Mouse (Mus musculus): Measurements from ENCODE around the gene Kdsr. TPM values are rescaled to one million over a fixed set of nuclear protein-coding genes. Genes with fewer than 3 reads are reported as not detected.
A peak's percentile ranks its signal among the peaks of the same experiment; 100 is the strongest.
"Not testable (repeated sequence)": the region's sequence is repeated elsewhere in the genome, so short reads cannot be mapped to it uniquely, and the experiment has no call there.

The Kdsr gene
- total RNA-seq, 1 experiment from 2014 or later: 27.7 TPM

- no peak for DNase-seq
Observed at GRCm38 (mm10) chr1:106739810-106740209, 19.7 kb downstream of the Kdsr start.

DNA sequence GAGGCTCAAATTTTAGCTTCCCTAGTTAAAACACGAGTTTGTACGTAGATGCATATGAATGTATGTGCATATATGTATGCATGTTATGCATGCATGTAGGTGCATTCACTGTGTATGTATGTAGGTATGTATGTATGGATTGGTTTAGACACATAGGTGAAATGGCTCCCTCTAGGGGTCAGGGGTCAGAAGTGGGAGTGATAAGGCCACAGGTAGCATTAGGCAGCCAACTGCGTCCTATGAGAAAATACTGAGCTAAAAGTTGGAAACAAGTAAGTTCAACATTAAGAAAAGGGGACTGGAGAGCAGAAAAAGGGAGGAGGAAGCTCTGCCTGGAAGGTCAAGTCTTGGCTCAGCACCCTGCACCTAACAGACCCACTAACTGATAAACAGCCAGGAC lies 21.4 kb downstream of the Kdsr start:
- DNase-seq: no peak

GRCm38 (mm10) chr1:106736211-106736610 lies 23.3 kb downstream of the Kdsr start:
- no peak for DNase-seq

GRCm38 (mm10) chr1:106735586-106735985 lies 23.9 kb downstream of the Kdsr start:
- DNase-seq: peak; percentile 45

- no peak for DNase-seq
Observed at GRCm38 (mm10) chr1:106722061-106722460, 37.5 kb downstream of the Kdsr start.

- not testable (repeated sequence) for DNase-seq
Observed at GRCm38 (mm10) chr1:106717736-106718135, 41.8 kb downstream of the Kdsr start.

DNA sequence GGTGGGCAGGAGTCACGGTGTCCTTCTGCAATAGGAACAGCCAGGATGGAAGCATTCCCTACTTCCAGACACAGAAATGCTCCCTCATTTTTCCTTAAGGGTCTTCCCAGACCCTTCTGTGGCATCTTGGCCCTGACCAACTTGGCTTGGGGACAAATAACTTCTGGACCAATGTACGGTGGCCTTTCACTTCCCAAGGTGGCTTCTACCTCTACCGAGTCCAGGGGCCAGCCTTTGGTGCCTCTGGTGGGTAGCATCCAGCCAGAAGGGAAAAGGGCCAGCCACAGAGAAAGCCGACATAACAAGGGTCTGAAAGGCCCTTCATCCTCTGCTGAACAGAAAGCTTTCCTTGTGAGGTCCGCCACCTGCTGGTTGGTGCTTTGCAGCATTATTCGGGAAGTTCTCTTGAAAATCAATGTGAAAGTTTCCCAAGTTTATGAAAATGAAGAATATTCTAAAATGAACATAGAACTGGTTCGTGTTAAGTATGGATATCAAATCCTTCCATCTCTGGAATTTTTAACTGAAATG lies 42.4 kb downstream of the Kdsr start:
- DNase-seq: peak; percentile 79

- no peak for DNase-seq
Observed at GRCm38 (mm10) chr1:106716141-106716540, 43.4 kb downstream of the Kdsr start.

DNA sequence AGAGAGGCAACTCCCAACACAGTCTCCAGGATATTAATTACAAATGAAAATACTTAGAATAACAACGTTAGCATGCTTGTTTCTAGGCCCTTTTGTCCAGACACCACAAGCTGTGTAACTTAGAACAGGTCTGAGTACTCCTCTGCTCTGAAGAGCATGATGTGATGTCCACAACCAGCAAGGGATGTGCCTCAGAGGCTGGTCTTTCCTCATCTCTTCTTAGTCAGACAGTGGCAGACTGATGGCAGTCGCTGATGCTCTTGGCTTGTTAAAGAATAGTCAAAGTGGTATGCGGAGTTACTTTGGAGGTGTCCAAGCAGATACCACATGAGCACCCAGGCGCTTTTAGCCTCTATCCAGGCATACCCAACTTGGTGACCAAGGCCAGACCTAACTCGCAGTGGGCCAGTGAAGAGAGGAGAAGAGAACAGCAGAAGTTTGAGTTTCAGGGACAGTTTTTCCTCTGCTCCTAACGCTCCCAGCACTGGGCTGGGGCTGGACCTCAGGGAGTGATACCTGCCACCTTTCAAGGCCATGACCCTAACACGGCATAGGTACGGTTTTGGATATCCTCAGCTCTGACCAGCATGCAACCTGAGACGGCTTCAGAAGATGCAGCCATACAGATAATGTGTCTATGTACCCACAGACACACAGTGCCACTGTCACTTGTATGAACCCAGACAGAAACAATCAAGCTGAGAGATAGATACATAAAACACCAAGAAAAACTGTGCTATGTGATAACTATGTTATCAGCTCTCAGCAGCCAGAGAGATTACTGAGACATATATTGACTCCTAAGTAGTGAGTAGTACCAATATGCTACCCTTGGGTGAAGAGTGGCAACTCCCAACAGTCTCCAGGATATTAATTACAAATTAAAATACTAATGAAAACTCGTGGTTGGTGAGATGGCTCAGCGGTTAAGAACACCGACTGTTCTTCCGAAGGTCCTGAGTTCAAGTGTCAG lies 44.1 kb downstream of the Kdsr start:
- DNase-seq: no peak

GRCm38 (mm10) chr1:106714530-106714981 lies 45.0 kb downstream of the Kdsr start:
- no peak for DNase-seq

DNA sequence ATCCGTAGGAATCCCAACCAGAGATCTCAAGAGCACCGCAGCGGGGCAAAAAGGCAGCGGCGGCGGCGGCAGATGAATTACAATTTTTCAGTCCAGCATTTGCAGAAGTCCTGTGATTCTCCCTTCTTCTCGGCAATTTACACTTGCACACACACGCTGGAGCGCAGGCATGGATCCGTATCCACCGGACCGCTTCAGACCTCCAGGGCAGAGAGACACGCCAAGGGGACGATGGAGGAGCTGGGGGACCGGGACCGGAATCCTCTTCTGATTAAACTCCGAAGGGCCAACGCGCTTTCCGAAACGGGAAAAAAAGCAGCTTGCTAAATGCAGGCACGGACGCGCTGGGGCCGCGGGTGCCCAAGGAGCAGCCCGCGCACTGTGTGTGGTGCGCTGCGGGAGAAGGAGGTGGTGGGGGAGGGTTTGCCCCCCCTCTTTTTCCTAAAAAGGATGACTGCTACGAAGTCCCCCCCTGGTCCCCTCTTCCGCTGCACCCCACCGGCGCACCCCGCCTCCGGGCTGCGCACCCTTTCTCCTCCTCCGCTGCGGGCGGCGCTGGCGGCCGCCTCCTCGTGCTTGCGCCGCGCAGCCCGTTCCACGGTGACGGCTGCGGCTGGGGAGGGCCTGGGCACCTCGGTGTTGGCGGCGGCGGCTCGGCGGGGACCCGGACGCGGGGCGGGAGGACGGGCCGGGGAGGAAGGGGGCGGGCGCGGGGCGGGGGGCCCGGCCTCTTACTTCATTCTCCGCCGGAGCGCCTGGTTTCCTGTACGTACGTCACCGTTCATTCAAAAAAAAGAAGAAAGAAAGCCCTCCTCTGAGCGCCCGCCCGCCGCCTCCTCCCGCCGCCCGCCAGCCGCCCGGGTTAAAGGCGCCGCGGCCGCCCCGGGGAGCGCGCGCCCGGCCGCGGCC lies 45.7 kb downstream of the Kdsr start, which contains the start of gene Bcl2:
Bcl2 (minus strand) TSS at position 654 of the 909 bp plus-strand sequence.
- DNase-seq: peak; percentile 84

GRCm38 (mm10) chr1:106712330-106712729 lies 47.2 kb downstream of the Kdsr start:
- peak; percentile 82 for DNase-seq

DNA sequence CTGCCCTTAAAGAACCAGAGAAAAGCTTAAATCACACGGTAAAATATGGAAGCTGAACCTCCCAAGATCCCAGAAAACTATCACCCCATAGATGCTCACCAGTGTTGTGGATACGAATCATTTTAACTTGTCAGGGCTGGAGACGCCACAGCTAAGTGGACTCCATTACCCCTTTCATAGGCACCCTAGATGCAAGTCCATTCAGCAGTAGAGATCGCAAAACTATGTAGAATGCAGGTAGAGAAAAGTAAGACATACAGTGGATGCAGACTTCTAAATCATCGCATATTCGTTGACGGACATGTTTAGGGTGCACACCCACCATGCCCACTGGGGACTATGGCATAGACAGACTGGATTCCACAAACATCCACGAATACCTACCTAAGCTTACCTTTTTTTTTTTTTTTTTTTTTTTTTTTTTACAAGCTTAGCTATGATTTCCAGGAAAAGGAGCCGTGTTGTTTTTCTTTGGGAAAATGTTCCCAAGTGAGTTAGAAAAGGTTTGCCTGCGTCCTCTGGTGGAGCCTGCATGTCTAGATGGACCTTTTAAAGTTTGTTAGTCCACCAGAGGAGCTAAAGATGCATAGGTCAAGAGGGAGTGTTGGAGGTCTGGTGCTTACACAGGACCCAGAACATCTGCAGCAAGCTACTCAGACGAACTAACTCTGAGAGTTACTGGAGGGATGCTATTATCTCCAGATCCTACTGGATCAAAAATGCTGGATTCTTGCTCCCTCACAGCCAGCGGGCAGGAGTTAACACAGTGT lies 48.0 kb downstream of the Kdsr start:
- no peak for DNase-seq

GRCm38 (mm10) chr1:106710202-106710601 lies 49.3 kb downstream of the Kdsr start:
- no peak for DNase-seq

DNA sequence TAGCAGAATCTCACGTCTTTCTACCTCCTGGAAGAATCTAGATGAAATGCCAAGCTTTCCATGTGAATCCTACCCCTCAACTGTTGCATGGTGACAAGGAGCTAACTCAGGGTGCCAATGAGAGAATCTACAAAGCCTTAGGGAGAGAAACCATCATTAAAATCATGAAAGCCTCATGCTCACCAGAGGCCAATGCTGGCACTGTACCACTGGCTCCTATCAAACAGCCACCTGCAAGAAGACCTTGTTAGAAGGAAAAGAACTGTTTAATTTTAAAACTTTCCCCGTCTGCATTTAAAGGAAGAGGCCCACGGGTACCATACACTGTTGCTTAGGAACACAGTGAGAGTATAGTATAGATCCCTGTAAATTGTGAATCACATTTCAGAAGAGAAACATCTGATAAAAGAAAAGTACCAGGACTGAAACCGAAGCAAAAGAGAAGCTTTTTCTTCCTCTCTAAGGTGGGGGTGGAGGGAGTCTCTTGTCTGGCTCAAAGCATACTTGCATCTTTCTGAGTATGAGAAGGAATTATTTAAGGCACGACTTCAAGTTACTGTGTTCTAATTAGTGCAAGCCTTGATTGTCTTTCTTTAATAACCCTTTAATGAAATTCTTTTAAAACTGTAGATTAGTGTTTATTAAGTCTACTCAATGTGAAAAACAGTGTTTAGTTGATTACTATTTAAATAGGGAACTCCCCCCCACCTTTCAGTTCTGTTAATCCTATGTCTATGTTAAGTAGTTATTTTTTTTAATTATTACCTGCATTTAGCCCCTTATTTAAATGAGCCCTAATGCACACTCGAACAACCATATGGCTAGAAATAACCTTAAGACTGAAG lies 52.3 kb downstream of the Kdsr start:
- no peak for DNase-seq

DNA sequence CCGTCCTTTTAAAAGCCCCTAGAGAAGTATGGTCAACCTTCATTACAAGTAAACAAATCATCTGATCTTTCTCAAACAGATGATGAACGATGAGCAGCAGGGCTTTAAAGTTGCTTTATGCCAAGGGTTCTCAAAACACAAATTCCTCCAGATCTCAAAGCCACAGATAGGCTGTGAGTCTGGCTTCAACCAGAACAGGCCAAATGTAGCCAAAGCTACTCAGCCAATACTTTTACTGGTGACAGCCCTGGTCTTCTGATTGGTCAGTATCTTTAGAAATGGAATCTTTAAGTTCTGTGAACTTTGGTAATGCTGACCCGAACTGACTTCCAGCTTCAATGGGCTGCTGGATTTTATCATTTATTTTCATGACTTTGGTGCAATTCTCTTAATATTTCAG lies 56.3 kb downstream of the Kdsr start:
- no peak for DNase-seq

DNA sequence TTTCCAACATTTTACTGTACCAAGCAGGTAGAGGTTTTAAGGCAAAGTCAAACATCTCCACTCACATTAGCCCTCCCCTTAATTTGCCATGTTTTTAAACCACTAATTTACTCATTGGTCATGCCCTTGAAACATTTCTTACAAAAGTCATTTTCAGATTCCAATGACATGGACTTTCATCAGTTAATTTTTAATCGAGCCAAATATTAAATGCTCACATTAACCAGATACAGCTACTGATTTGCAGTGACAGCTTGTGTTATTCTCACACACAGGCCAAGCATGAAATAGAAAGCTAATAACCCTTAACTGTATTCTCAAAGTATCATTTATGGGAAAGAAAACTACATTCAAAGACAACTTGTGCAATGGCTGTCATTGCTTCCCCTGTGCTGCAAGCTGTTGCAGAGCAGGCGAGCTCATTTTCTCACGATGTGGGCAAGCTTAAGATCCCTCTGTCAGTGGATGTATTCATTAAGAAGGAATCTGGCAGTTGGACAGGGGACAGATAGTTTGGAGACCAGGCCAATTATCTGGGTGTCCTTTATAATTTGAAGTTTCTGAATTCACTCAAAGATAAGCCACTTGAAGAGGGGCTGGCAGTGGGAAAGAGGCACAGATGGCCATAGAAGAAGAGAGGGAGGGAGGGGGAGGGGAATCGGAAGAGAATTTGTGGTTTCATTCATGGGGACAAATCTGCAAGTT lies 56.9 kb downstream of the Kdsr start:
- DNase-seq: no peak

DNA sequence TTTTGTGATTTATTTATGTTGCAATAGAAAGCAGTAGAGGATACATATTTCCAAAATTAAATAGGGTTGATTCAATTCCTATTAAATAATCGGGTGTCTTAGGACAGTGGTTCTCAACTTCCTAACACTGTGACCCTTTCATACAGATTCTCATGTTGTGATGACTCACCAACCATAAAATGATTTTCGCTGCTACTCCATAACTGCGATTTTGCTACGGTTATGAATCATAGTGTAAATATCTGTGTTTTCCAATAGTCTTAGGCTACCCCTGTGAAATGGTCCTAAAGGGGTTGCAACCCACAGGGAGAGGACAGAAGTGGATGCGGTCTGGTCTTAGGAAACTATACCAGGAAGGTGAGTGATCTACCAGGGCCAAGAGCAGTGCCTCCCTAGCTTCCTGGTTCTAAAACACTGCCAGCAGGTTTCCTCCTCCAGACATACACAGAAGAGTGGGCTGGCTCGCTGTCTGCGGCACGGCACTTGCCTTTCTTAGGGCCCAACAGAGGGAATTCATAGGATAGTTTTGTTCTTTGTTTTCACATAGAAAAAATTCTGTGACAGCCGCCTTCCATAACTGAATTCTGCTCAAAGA lies 58.9 kb downstream of the Kdsr start:
- DNase-seq: no peak

DNA sequence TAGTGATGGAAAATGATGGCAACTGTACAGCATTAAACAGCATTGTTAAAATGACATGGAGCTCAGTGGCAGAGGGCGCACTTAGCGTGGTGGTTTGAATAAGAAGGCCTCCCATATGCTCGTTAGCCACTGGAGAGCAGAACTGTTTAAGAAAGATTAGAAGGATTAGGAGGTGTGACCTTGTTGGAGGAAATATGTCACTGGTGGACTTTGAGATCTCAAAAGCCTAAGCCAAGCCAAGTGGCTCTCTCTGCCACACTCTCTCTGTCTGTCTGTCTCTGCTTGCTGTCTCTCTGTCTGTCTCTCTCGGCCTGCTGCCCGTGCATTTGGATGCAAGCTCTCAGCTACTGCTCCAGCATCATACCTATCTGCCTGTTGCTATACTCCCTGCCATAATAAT lies 63.1 kb downstream of the Kdsr start:
- DNase-seq: no peak

DNA sequence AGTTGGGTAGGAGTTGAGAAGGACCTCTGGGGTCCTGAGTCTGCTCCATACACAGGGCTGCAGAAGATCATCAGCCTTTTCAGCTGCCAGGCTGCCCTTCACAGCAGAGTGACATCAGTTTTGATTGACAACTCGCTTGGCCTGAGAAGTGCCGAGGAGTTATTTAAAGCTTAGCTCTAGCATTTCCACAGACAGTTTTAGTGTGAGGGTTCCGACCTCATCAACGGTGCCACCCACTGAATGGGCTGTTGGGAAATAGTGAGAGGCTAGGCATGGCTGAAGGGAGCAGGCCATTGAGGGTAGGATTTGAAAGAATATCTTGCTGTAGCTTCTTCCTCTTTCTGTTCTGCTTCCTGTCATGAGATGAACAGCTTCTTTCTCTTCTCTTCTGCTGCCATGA lies 63.9 kb downstream of the Kdsr start:
- DNase-seq: no peak
